Mouse (Mus musculus): ENCODE measurements around the gene Gm20479. TPM values are rescaled to one million over a fixed set of nuclear protein-coding genes. Genes with fewer than 3 reads are reported as not detected.

Gene Gm20479
- polyA plus RNA-seq, 1 experiment from 2014 or later = not detected

DNA sequence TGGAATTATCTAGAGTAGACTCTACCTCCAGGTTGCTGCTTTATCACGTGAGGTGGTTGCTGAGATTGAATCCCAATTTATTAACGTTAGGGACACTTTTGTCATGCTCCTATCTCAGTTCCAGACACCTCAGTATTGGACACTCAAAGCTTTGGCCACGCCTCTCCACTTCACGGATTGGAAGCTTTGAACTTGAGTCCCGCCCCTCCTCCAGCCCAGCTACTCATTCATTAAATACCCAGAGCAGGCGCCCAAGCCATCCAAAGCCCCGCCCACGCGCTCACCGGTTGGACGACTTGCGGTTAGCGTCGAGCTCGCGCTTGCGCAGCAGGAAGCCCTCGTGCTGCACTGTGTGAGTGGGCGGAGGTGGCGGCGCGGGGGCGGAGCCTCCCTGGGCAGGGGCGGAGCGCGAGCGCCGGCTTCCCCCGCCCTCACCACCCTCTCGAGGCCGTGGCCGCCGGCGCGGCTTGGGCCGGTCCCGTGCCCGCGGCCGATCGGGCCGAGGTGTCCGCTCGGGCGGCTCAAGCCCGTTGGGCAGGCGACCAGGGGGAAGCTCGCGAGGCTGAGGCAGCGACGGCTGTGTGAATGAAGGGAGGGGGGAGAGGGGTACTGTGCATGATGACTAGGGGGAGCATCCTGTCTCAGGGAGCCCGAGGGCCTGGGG, 4.2 kb upstream of the Gm20479 start:
- under 1% methylated on average over 52 of the region's 52 CpGs for WGBS
- Histone ChIP-seq H3K27ac (no peak overlapping the region), H3K36me3 (replicated peaks) (no peaks in the 10 kb centered on the region), H3K4me2 (peak overlapping the region; percentile 73), H3K4me1 (peaks cover 10% of the 10 kb centered on the region), H3K9ac (peak overlapping the region; percentile 63), H3K9me3 (no peaks in the 10 kb centered on the region), H3K27me3 (replicated peaks) (peaks cover 69% of the 10 kb centered on the region), H3K4me3 (peak overlapping the region; percentile 61)
- peak; percentile 94 for ATAC-seq (replicated peaks)

DNA sequence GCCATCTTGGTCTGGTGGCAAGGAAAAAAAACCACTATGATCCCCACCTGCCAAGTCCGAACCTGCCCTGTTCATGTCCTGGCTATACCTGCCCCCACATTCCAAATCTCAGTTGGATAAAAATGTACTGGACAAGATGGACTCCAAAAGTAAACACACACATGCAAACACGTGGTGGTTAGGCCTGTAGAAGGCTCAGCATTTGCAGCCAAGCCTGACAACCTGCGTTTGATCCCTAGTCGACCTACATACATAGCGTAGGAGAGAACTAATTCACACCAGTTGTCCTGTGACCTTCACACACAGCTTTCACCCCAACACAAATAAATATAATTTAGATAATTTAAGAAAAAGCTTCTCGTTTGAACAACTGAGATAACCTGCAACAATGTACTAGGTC, 3.5 kb upstream of the Gm20479 start:
- H3K9ac ChIP-seq = no peak overlapping the region
- no peak overlapping the region for H3K27ac ChIP-seq
- H3K36me3 ChIP-seq (replicated peaks) = no peaks in the 10 kb centered on the region
- H3K9me3 ChIP-seq = no peaks in the 10 kb centered on the region
- H3K27me3 ChIP-seq (replicated peaks) = peaks cover 62% of the 10 kb centered on the region
- peak overlapping the region; percentile 73 for H3K4me2 ChIP-seq
- no peak for ATAC-seq (replicated peaks)
- 0 out of 2 replicates have a peak overlapping the region, but pooled peaks have one; percentile 61 for H3K4me3 ChIP-seq
- peaks cover 13% of the 10 kb centered on the region for H3K4me1 ChIP-seq
- WGBS = 55% methylated on average over 6 of the region's 6 CpGs

DNA sequence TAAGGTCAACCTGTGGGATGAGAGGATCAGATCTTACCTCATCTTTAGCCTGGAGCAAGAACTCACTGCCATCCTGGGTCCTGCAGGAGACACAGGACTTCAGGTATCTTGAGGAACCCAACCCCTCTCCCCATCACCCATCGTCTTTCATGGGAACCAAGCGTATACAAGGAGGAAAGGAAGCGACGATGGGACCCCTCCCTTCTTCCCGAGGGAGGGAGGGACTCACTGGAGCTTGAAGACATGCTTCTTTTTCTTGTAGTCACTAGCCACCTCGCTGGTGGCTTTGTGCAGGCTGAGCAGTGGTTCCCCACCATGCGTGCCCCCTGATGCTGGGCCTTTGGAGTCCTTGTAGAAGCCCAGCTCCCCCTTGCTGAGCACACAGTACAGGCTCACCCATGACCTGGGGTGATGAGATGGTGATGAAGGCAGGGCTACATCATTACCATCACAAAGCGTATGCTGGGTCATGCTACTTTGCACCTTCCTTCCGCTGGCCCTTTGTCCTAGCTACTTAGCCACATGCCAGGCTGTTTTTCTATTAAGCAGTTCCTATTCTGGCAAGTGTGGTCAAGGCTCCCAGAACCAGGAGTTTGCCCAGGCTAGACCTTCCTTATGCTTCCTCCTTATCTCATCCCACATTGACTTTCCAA, 2.6 kb upstream of the Gm20479 start:
- Histone ChIP-seq H3K36me3 (replicated peaks) (no peaks in the 10 kb centered on the region), H3K9ac (no peak overlapping the region), H3K9me3 (no peaks in the 10 kb centered on the region), H3K4me2 (no peak overlapping the region), H3K27me3 (replicated peaks) (peaks cover 53% of the 10 kb centered on the region), H3K27ac (no peak overlapping the region), H3K4me3 (no peak overlapping the region), H3K4me1 (peaks cover 14% of the 10 kb centered on the region)
- 87% methylated on average over 9 of the region's 9 CpGs for WGBS
- no peak for ATAC-seq (replicated peaks)

DNA sequence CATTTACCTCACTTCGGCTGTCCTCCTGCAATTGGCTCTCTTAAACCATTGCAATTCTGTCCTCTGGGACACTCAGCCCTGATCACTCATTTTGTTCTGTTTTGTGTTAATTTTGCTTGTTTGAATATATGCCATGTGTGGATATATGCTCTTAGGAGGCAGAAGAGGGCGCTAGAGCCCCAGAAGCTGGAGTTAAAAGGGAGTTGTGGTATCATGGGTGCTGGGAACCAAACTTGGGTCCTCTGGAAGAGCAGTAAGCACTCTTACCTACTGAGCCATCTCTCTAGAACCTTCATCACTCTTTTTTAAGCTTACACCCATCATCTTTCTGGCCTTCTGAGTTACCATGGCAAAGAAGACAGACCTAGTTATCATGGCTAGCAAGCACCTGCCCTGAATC, 1.9 kb upstream of the Gm20479 start:
- H3K9ac ChIP-seq = no peak overlapping the region
- ATAC-seq (replicated peaks) = no peak

DNA sequence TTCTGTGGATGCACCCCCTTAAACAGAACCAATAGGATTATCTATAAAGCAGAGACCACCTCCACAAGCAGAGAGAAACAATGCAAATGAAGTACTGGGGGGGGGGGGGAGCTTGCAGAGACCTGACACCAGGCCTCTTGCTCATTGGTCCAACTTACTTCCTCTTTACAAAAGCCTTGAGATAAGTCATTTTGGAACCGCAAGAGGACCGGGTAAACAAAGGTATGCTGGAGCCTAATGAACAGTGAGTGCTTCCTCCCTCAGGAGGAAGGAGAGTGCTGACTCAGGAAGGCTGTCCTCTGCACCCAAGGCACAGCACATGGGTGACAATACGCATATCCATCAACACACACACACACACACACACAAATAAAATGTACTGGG, 368 bp upstream of the Gm20479 start:
- 24% methylated on average over 3 of the region's 3 CpGs for WGBS
- no peak overlapping the region for H3K4me3 ChIP-seq
- H3K9ac ChIP-seq = no peak overlapping the region
- no peaks in the 10 kb centered on the region for H3K9me3 ChIP-seq
- no peak for ATAC-seq (replicated peaks)
- H3K36me3 ChIP-seq (replicated peaks) = no peaks in the 10 kb centered on the region
- peaks cover 28% of the 10 kb centered on the region for H3K4me1 ChIP-seq
- peaks cover 33% of the 10 kb centered on the region for H3K27me3 ChIP-seq (replicated peaks)
- no peak overlapping the region for H3K4me2 ChIP-seq
- no peak overlapping the region for H3K27ac ChIP-seq

More for the DNA sequence above, 1.9 kb upstream of the Gm20479 start:
- WGBS = 64% methylated on average over 2 of the region's 2 CpGs
- H3K36me3 ChIP-seq (replicated peaks) = no peaks in the 10 kb centered on the region
- H3K4me1 ChIP-seq = peaks cover 21% of the 10 kb centered on the region
- no peak overlapping the region for H3K27ac ChIP-seq
- peaks cover 46% of the 10 kb centered on the region for H3K27me3 ChIP-seq (replicated peaks)
- H3K9me3 ChIP-seq = no peaks in the 10 kb centered on the region
- H3K4me2 ChIP-seq = no peak overlapping the region
- no peak overlapping the region for H3K4me3 ChIP-seq

DNA sequence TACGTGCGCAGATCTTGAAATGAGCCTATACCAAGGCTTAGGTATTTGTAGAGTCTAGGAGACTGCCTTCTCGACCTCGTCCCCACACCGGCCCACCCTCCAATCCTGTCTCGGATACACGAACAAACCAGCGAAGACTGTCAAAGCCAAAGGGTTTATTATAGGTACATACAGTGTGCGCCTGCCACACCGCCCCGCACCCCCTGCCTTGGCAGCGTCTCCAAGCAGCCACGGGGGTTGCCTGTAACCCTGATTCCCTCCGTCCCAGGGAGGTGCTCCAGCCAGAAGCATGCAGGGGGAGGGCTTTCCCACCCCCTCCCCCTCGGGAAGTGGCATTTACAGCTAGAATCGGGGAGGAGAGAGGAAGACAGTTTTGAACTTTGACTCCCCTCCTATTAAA, 971 bp downstream of the Gm20479 start:
- H3K4me2 ChIP-seq = peak overlapping the region; percentile 60
- no peak overlapping the region for H3K9ac ChIP-seq
- peak; percentile 46 for ATAC-seq (replicated peaks)
- WGBS = 2% methylated on average over 16 of the region's 16 CpGs
- H3K9me3 ChIP-seq = no peaks in the 10 kb centered on the region
- peaks cover 29% of the 10 kb centered on the region for H3K27me3 ChIP-seq (replicated peaks)
- no peaks in the 10 kb centered on the region; the same call in 1 of the 2 replicates for H3K36me3 ChIP-seq (replicated peaks)
- peak overlapping the region; percentile 50 for H3K4me3 ChIP-seq
- peaks cover 25% of the 10 kb centered on the region for H3K4me1 ChIP-seq
- H3K27ac ChIP-seq = peak overlapping the region; percentile 14; the same call in 1 of the 2 replicates

- Histone ChIP-seq H3K4me1 (peaks cover 22% of the 10 kb centered on the region), H3K27me3 (replicated peaks) (peaks cover 29% of the 10 kb centered on the region), H3K4me2 (peak within 1 kb of the TSS; percentile 60), H3K9me3 (no peaks in the 10 kb centered on the region), H3K9ac (peak within 1 kb of the TSS; percentile 68), H3K27ac (peak within 1 kb of the TSS; percentile 73), H3K36me3 (replicated peaks) (peaks cover 2% of the 10 kb centered on the region; the same call in 1 of the 2 replicates), H3K4me3 (peak within 1 kb of the TSS; percentile 50)
- under 1% methylated on average over 34 of the region's 34 CpGs for WGBS
- ATAC-seq (replicated peaks) = peak; percentile 93
Observed at GRCm38 (mm10) chr7:27355745-27356240, 1.4 kb downstream of the Gm20479 start, which contains the start of gene Shkbp1. Gene Shkbp1 (minus strand): TSS chr7:27356019.

DNA sequence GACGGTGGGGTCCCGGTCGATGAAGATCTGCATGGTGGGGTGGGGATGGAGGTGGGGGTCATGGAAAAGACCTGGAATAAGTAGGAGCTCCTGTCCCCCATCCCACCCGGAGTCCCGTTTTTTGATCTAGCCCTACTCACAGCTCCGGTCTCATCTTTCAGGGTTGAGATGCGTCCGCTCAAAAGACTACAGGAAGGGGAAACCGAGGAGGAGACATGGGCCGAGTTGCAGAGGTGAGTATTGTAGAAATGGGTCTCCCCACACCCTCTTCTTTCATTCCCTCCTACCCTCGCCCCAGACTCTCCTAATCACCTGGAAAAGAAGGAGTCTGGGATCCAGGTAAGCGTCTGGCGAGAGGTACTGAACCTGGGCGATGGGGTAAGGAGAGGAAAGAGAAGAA, 2.0 kb downstream of the Gm20479 start:
- Histone ChIP-seq H3K9ac (peak overlapping the region; percentile 68), H3K4me1 (peaks cover 22% of the 10 kb centered on the region), H3K27me3 (replicated peaks) (peaks cover 29% of the 10 kb centered on the region), H3K36me3 (replicated peaks) (peaks cover 7% of the 10 kb centered on the region; the same call in 1 of the 2 replicates), H3K27ac (peak overlapping the region; percentile 73), H3K9me3 (no peaks in the 10 kb centered on the region), H3K4me3 (peak overlapping the region; percentile 50), H3K4me2 (peak overlapping the region; percentile 60)
- no peak for ATAC-seq (replicated peaks)
- WGBS = 8% methylated on average over 14 of the region's 14 CpGs

DNA sequence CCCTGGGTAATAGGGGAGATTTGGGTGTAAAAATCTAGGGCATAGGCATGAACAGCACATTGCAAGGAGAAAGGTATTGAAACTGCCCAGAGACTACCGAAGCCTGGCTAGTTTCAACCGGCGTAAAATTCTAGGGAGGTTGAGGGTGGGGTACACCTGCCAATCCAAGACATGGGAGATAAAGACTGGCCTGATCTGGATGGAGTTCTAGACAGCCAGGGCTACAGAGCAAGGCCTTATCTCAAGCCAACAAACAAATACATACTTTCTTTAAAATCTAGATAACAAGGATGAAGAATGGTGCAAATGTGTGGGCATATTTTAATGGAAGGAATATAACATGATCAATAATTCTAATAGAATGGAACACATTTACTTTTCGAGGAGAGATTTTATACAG, 2.4 kb downstream of the Gm20479 start:
- peaks cover 27% of the 10 kb centered on the region for H3K27me3 ChIP-seq (replicated peaks)
- H3K4me1 ChIP-seq = peaks cover 22% of the 10 kb centered on the region
- peak overlapping the region; percentile 50 for H3K4me3 ChIP-seq
- H3K4me2 ChIP-seq = peak overlapping the region; percentile 60
- no peak overlapping the region for H3K27ac ChIP-seq
- 55% methylated on average over 4 of the region's 4 CpGs for WGBS
- peak overlapping the region; percentile 68 for H3K9ac ChIP-seq
- ATAC-seq (replicated peaks) = 0 out of 2 replicates have a peak, but pooled peaks have one; percentile 2
- H3K9me3 ChIP-seq = no peaks in the 10 kb centered on the region
- peaks cover 7% of the 10 kb centered on the region; the same call in 1 of the 2 replicates for H3K36me3 ChIP-seq (replicated peaks)

- H3K4me1 ChIP-seq = peaks cover 22% of the 10 kb centered on the region
- H3K9ac ChIP-seq = peak overlapping the region; percentile 68; the same call in 1 of the 2 replicates
Observed at GRCm38 (mm10) chr7:27354144-27354543, 3.1 kb downstream of the Gm20479 start.

DNA sequence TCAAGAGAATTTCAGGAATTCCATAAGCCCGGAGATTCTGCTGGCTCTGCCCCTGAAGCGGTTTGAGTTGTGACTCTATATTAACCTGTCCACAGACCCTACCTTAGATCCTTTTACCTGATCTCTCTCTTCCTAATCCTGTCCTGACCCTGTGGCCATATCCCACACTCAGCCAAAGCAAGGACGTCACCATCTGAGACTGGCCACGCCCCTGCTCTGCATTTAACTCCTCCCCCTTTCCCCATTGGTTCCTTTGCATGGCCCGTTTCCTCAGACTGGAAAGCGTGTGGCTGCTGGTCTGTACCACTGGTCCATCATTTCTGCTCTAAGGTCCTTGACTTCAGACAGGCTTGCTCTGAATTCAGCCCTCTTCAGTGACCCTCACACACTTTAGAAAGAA, 11.8 kb downstream of the Gm20479 start:
- 22% methylated on average over 6 of the region's 6 CpGs for WGBS
- H3K4me3 ChIP-seq = no peak overlapping the region
- no peak; the same call in 1 of the 2 replicates for ATAC-seq (replicated peaks)
- no peaks in the 10 kb centered on the region for H3K9me3 ChIP-seq
- H3K27ac ChIP-seq = no peak overlapping the region
- peaks cover 45% of the 10 kb centered on the region for H3K36me3 ChIP-seq (replicated peaks)
- no peaks in the 10 kb centered on the region for H3K4me1 ChIP-seq
- H3K4me2 ChIP-seq = no peak overlapping the region
- H3K9ac ChIP-seq = no peak overlapping the region
- no peaks in the 10 kb centered on the region for H3K27me3 ChIP-seq (replicated peaks)

More at GRCm38 (mm10) chr7:27354144-27354543, 3.1 kb downstream of the Gm20479 start:
- 37% methylated on average over 6 of the region's 6 CpGs for WGBS
- Histone ChIP-seq H3K27me3 (replicated peaks) (peaks cover 24% of the 10 kb centered on the region), H3K27ac (no peak overlapping the region), H3K9me3 (no peaks in the 10 kb centered on the region), H3K36me3 (replicated peaks) (peaks cover 7% of the 10 kb centered on the region; the same call in 1 of the 2 replicates), H3K4me3 (peak overlapping the region; percentile 50), H3K4me2 (peak overlapping the region; percentile 60)
- ATAC-seq (replicated peaks) = peak; percentile 50

- Histone ChIP-seq H3K4me3 (no peak overlapping the region), H3K4me1 (peaks cover 21% of the 10 kb centered on the region), H3K9me3 (no peaks in the 10 kb centered on the region), H3K27ac (no peak overlapping the region), H3K27me3 (replicated peaks) (peaks cover 6% of the 10 kb centered on the region), H3K9ac (no peak overlapping the region), H3K36me3 (replicated peaks) (peaks cover 32% of the 10 kb centered on the region), H3K4me2 (no peak overlapping the region)
- ATAC-seq (replicated peaks) = no peak
- WGBS = 39% methylated on average over 4 of the region's 4 CpGs
Observed at GRCm38 (mm10) chr7:27342595-27342994, 14.6 kb downstream of the Gm20479 start.
